Mouse (Mus musculus) 3134 (cell line): ENCODE data around the gene Cst9.

Experiments used
- DNase-seq: peaks from one replicate; pipeline ENCODE4 v3.0.0-alpha.2; 2011; ENCODE audit warnings: low spot score; ENCODE audit not compliant: insufficient read length; ENCODE audit errors: extremely low read depth

The Cst9 gene

DNA sequence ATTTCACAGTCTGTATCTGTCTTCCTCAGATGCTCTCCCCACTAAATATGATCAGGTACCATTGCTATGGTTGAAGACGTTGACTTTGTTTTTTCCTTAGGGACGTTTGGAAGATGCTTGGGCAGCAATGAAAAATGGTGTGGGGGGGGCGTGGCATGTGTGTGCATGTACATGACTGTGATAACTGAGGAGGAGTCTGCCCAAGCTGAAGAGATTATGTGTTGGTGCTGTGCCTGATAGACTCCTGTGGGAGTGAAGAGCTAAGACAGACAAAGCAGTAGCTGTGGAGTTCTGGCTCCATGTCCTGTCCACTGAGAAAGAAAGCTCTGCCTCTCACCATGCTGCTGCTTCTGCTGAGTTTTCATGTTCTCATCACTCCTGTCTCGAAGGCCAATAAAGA lies at the start of gene Cst9:
Gene Cst9, plus strand, starts transcription at position 236 of the 400 bp plus-strand sequence.
- no peak for DNase-seq

GRCm38 (mm10) chr2:148789142-148789541 lies 45.8 kb upstream of the Cst9 start, which contains the start of gene Cst12:
Gene Cst12, plus strand, starts transcription at chr2:148789361.
- no peak for DNase-seq

DNA sequence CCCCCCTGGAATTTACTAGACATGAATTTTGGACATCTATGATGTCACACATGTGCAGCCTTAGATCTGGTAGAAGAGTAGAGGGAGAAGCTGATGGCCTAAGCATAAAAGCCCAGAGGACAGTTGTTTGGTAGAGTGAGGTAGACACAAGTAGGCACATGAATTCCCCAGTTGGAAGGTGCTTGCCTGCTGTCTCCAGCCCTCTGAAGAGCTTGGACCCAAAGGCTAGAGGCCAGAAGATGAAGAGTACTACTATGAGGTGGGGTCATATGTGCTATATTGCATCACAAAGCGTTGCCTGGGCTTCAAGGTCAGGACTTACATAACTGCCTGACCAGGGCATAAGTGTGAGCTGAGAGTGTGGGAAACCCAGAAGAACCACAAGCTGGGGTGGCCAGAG lies 36.5 kb upstream of the Cst9 start, which contains the start of gene Cst8:
Gene Cst8, plus strand, starts transcription at position 301 of the 400 bp plus-strand sequence.
- DNase-seq, result no peak

DNA sequence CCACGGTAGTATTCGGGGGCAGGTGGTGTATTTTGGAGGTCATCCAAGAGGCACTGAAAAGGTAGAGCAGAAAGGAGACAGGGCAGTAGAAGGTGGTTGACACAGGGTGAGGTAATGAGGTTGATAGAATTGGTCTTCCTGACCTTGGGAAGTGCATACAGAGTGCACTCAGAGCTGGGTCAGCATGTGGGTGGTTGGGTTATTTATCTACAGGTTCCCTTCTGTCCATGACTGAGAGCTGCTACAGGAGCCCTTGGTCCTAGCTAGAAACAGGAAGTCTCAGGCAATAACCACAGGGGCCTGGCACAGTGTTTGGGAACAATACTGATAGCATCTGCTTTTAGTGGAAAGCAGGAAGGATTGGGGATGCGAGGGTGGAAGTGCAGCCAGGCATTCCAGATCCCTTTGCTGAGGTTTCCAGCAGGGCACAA lies 33.4 kb upstream of the Cst9 start:
- DNase-seq, result no peak

- no peak for DNase-seq
Observed at GRCm38 (mm10) chr2:148806696-148807095, 28.3 kb upstream of the Cst9 start.

DNA sequence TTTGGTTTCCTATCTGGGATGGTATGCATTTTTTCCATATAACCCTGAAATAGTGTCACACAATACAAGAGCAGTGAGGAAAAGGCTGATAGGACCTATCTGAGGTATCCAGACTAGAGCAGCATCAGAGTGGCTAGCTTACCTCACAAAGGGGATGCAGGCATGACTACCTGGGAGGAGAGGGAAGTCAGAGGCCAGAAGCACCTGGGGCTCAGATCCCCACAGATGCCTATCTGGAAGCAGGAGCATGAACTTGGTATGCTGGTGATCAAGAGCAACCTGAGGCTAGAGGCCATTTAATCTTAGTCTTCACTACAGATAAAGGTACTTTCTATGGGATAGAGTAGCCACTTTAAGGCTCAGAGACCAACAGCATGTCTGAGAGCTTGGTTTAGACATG lies 15.0 kb upstream of the Cst9 start, which contains the start of gene Cst13:
Gene Cst13, plus strand, starts transcription at position 173 of the 400 bp plus-strand sequence.
- no peak for DNase-seq

DNA sequence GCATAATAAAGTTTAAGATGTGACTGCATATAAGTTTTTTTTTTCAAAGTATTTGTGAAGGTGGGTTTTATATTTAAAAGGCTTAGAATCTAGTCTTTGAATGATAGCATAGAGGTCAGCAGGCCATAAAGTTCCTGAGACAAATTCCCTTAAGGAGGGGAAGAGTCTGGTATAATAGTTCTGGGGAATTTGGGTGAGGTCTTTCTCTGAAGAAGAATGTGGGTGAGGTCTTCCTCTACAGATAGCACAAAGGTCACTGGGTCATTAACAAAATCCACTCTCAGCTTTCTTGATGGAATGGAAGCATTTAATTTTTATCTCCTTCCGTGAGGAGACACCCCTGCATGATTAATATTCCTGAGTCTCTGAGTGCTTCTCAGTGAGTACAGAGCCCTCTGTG lies 9.0 kb upstream of the Cst9 start:
- no peak for DNase-seq

- no peak for DNase-seq
Observed at GRCm38 (mm10) chr2:148838075-148838777, 3.3 kb downstream of the Cst9 start.

GRCm38 (mm10) chr2:148839224-148839623 lies 4.3 kb downstream of the Cst9 start:
- no peak for DNase-seq

DNA sequence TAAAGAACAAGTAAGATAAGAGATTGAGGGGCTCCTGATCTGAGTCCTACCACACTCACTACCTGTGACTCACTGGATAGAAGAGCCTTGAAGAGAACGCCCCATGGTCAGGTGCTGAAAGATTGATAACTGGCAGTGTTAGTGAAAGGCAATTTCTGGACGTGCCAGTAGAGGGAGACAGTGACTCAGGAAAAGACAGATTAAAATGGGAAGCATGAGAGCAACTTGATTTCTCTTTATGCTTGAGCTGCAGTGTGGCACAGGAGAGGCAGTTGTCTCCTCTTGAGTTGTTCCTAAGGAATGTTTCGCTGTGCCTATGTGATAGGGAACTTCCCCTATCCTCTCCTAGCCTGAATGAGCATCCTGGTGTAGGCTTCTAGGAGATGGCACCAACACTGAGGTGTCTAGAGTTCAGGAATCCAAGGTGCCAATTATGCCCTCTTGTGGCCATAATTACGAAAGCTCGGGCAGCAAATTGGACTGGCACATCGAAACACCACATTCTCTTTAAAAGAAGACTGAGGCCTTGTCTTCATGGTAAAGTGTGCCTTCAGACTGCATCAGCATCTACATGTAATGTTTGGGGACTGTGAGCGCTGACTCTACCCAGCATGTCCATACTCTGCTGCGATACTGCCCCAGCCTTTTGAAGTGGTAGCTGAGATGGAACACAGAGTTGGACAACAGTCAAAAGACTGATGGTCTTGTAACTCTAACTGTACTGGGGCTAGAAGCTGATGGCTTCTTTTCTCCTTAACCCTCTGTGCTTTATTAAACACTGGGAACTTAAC lies 16.4 kb downstream of the Cst9 start:
- peak; percentile 63 for DNase-seq

- DNase-seq, result peak; percentile 66
Observed at GRCm38 (mm10) chr2:148856630-148857400, 21.9 kb downstream of the Cst9 start.

DNA sequence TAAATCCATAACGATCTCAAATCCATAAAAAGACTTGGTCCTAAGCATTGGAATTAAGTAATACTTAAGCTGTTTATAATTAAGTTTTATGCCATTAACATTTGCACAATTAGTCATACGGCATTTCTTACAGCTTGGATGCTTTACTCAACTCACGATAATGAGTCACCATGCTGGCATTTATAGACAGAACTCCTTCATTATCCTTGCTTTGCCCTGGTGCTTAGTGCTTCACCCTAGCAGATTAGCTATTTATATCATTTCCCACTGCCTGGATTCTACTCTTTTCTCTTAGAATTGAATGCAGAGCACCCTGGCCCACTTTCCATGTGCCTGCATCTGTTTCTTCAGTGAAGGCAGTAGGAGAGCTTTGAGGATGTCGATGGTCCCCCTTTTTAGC lies 22.6 kb downstream of the Cst9 start:
- peak; percentile 58 for DNase-seq

DNA sequence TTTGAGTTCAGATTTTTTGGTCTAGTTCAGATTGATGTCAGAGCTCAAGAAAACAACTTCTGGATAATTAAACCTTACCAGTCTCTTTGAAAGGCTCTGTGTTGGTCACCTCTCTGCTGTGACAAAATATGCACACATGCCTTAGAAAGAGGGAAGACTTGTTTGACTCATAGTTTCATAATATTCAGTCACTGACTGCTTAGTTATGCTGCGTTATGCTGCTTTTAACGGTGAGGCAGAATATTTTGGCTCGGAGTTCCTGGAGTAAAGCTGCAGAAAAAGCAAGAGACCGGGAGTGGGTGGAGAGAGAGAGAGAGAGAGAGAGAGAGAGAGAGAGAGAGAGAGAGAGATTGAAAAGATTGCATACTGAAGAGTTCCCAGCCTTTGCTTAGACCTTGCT lies 26.0 kb downstream of the Cst9 start:
- DNase-seq, result peak; percentile 49

GRCm38 (mm10) chr2:148861693-148862092 lies 26.7 kb downstream of the Cst9 start:
- no peak for DNase-seq

- no peak for DNase-seq
Observed at GRCm38 (mm10) chr2:148864966-148865365, 30.0 kb downstream of the Cst9 start, which contains the start of gene 9230104L09Rik. Gene 9230104L09Rik, minus strand, starts transcription at chr2:148865038.

DNA sequence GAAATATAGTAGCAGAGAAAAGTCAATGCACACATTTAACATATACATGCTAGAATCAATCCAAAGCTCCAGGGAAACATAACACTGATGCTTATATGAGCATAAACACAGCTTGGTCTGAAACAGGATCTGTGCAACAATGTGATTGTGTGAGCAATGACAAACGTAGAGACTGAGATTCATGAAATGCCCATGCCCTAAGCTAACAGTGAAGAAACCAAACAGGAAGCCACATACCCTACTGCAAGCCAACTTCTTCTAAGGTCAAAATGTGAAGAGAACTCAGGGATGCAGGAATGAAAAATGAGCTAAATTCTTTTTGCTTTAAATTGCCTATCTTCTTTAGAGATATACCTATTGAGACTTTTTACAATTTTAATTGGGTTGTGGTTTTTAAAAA lies 34.0 kb downstream of the Cst9 start:
- DNase-seq, result no peak

- DNase-seq, result no peak
Observed at GRCm38 (mm10) chr2:148870526-148870925, 35.6 kb downstream of the Cst9 start.

- peak; percentile 54 for DNase-seq
Observed at GRCm38 (mm10) chr2:148872860-148873259, 37.9 kb downstream of the Cst9 start.

DNA sequence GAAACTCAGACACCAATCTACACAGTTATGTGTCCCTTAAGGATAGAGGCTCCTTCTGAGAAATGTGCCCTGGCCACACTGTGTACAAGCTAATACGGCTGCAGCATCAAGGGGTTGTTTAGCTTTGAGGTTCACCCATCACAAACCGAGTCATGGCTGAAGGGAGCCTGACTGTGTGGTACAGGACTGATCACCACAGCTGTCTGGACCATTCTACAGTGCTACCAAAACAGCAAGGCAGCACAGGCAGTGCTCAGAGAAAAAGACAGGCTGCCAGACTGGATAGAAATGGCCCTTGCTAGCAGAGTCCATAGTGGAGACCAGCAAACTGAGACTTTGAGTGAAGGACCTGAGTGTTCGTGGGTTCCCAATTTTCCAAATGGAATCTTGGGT lies 39.3 kb downstream of the Cst9 start:
- no peak for DNase-seq

DNA sequence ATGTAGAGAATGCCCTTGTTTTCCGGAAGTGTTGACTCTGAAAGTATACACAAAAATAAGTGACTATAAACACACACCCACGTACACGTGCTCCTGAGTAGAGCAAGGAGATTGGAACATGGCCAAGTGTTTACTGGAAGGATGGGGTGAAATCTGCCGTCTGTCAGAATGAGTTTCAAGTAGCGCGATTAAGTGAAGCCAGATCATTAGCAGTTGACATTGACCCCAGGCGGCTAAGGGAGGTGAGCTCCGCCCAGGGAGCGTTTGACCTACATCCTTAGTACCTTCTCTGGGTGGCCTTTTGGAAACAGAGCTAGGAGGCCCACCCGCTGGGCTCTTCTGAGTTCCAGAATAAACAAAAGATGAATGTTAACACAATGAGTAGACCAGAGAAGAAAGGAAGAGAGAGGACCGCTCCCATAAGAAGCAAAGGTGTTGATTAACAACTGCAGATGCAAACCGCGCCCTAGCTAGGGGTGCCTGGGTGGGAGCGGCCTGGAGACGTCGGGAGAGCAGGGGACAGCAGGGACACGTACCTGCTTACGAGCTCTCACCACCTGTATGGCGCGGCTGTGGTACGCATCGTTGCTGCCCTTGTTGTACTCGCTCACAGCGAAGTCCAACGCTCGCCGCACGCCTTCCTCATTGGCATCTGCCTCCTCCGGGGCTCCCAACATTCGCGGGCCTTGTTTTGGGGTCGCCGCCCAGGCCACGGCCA lies 39.8 kb downstream of the Cst9 start:
- no peak for DNase-seq
